Mouse (Mus musculus) stomach, postnatal 0 days (tissue): Measurements from ENCODE around the gene Dab1.

Source experiments
- CTCF ChIP-seq: IDR thresholded peaks from 2 replicates; pipeline ENCODE4 v1.5.1; 2016; ENCODE audit warnings: antibody characterized with exemption, low read depth, mild to moderate bottlenecking, moderate library complexity
- EP300 ChIP-seq: optimal IDR thresholded peaks from 2 replicates; pipeline ENCODE3; 2016; ENCODE audit warnings: antibody characterized with exemption

- TF ChIP-seq CTCF (no peak), EP300 (no peak)
These were observed 707.1 kb downstream of the Dab1 start for GRCm38 (mm10) chr4:104326221-104326620.
